10 mouse cellular contexts compared by ENCODE assay signal in the genomic region with DNA sequence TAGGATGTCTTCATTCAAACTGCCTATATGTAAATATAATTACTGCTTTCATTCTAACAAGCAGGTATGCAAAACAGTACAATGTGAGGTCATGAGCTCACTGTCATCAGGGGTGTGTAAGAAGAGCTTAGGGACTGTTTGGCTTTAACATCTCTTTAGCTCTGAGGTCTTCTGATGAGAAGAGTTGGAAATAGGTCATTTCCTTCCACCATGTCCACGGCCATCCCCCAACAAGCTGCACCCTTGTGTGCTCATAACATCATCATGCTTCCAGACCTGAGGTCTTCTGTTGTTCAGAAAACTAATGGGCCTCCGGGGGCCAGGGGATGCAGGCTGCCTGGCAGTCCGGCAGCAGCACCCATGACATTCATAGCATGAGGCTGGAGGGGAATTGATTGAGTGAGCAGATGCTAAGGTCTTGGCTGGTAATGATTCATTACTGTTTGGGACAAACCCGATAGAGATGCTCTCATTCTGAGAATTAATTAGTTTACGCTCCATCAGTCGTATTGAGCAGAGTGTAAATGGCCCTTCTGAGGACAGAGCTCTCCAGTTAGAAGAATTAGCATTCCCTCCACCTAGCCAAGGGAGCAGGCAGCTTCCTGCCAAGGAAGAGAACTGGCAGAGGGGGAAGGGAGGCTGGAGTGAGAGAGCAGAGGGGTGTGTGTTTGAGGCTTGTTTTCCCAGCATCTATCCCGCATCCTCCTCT.
A peak's percentile ranks its signal among the peaks of the same experiment; 100 is the strongest.
DNase-seq lines count a peak whose midpoint lies in the region; ATAC-seq and TF ChIP-seq lines count a peak whose summit lies in the region.
"Had no signal": no experiment of that assay in that cellular context is flagged by ENCODE, and none has a peak within 500 bp of the region (broad histone marks: within the 10 kb centered on the region; RNA-seq: fewer than 3 reads in every experiment).

No protein-coding gene starts in this region.

- TF ChIP-seq POLR2A in brain, embryonic 14.5 days (IDR thresholded peaks at IDR 0.05; ENCODE audit: borderline replicate concordance, extremely low read depth, insufficient read depth, insufficient read length, poor library complexity, severe bottlenecking), result no peak

- WGBS in forebrain, embryonic 10.5 days, result 49% methylated on average over 7 of the region's 7 CpGs

- no peaks in the 10 kb centered on the region for H3K36me3 ChIP-seq in forebrain, embryonic 10.5 days (replicated peaks)
- H3K36me3 ChIP-seq: embryonic facial prominence, embryonic 13.5 days had no signal

- no peak for ATAC-seq in inflammation-experienced regulatory T-cells, adult 6 months
- ATAC-seq: Patski had no signal

- peak; percentile 96 for DNase-seq in brain, embryonic 14.5 days (ENCODE audit: low read depth)
- DNase-seq in forebrain, embryonic 10.5 days (ENCODE audit: extremely low spot score, low spot score), result peak; percentile 33
- peak; percentile 43 to 74 for DNase-seq in layer of hippocampus, adult 8-10 months (ENCODE audit: low spot score in 2 of 2)
- DNase-seq in neural tube, embryonic 10.5 days (ENCODE audit: extremely low spot score, low spot score), result peak; percentile 48
- DNase-seq in lung, postnatal 36 days, result no peak
- no peak for DNase-seq in gastrocnemius, postnatal 25 days
- DNase-seq: lung, embryonic 14.5 days had no signal

- peaks cover 15% of the 10 kb centered on the region for H3K4me1 ChIP-seq in forebrain, embryonic 10.5 days

- no peak for TF ChIP-seq CTCF in brain, embryonic 14.5 days (IDR thresholded peaks at IDR 0.05; ENCODE audit: borderline replicate concordance, extremely low read depth, insufficient read depth, insufficient read length)

- peak overlapping the region; percentile 82 for H3K27ac ChIP-seq in forebrain, embryonic 10.5 days
- H3K27ac ChIP-seq: embryonic facial prominence, embryonic 13.5 days had no signal

- H3K27me3 ChIP-seq in forebrain, embryonic 10.5 days (ENCODE audit: poor library complexity, severe bottlenecking), result no peaks in the 10 kb centered on the region
- H3K27me3 ChIP-seq: embryonic facial prominence, embryonic 13.5 days had no signal

- H3K4me3 ChIP-seq in forebrain, embryonic 10.5 days, result no peak overlapping the region
- H3K4me3 ChIP-seq: embryonic facial prominence, embryonic 13.5 days had no signal

- H3K9me3 ChIP-seq in forebrain, embryonic 10.5 days, result peaks cover 6% of the 10 kb centered on the region; the same call in 1 of the 2 replicates
- H3K9me3 ChIP-seq: embryonic facial prominence, embryonic 13.5 days had no signal

Comparison
In these comparisons a context has a peak if more than half of its experiments do, and no peak if none do; other contexts are left out.
1. DNase-seq: peak in brain, embryonic 14.5 days (single experiment), forebrain, embryonic 10.5 days (single experiment), layer of hippocampus, adult 8-10 months (2 of 2) and neural tube, embryonic 10.5 days (single experiment); none in lung, postnatal 36 days (single experiment) and gastrocnemius, postnatal 25 days (single experiment).